Mouse (Mus musculus) kidney, adult 2 months (tissue): Measurements from ENCODE around the gene Lhfp.

Experiments used
- CTCF ChIP-seq: fragments of 200-500 bp; conservative IDR thresholded peaks from 2 replicates; pipeline ENCODE4 v1.5.1; 2011; ENCODE audit warnings: low read depth, mild to moderate bottlenecking, control low read depth, low read length, moderate library complexity, mixed read lengths; ENCODE audit not compliant: insufficient read depth, insufficient read length
- POLR2A ChIP-seq: fragments of 200-500 bp; IDR thresholded peaks from one replicate; pipeline ENCODE4 v1.6.1; 2011; ENCODE audit warnings: low read depth, low read length, control low read depth

DNA sequence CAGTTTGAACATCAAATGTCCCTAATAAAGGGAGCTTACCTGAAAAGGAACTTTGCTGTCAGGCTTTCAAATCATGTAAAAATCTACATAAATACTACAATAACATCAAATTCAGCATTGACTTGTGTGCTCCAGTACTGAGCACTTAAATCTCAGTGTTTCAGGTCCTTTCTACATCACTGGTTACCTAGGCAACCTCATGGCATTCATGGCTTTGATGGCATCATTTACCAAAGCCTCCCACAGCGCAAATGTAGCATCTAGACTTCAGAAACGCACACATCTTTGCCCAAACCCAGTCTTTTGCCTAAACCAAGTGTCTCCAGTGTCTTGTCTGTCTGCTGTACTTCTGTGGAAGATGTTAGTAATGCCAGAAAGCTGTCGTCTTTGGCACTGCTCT, 225.7 kb downstream of the Lhfp start:
- no peak for TF ChIP-seq CTCF
- TF ChIP-seq POLR2A: no peak
